Mouse (Mus musculus) liver, embryonic 12.5 days (tissue): ENCODE measurements around the gene Gphb5. TPM values are rescaled to one million over a fixed set of nuclear protein-coding genes. Genes with fewer than 3 reads are reported as not detected.
"Not testable (repeated sequence)": the region's sequence is repeated elsewhere in the genome, so short reads cannot be mapped to it uniquely, and the experiment has no call there.

Source experiments
- ATAC-seq: fragments of 200-750 bp; cut with Nextera tagmentation; 2 replicates; pipeline ENCODE4 v1.8.0; 2017; ENCODE audit warnings: moderate number of reproducible peaks, mild to moderate bottlenecking, moderate library complexity
- H3K27ac ChIP-seq: fragments of 300-500 bp; sonication (generic); 2 replicates; pipeline ENCODE4 v1.5.1; 2016; ENCODE audit warnings: mild to moderate bottlenecking
- H3K27me3 ChIP-seq: fragments of 300-500 bp; sonication (generic); replicated peaks from 2 replicates; pipeline ENCODE4 v1.6.1; 2016; ENCODE audit warnings: mild to moderate bottlenecking, moderate library complexity
- H3K36me3 ChIP-seq: fragments of 300-500 bp; sonication (generic); 2 replicates; pipeline ENCODE4 v1.6.1; 2016; ENCODE audit warnings: mild to moderate bottlenecking, moderate library complexity
- H3K4me1 ChIP-seq: fragments of 300-500 bp; sonication (generic); 2 replicates; pipeline ENCODE4 v1.6.1; 2016
- H3K4me2 ChIP-seq: fragments of 300-500 bp; sonication (generic); 2 replicates; pipeline ENCODE4 v1.6.1; 2016; ENCODE audit warnings: mild to moderate bottlenecking, moderate library complexity
- H3K4me3 ChIP-seq: fragments of 300-500 bp; sonication (generic); 2 replicates; pipeline ENCODE4 v1.5.1; 2016; ENCODE audit warnings: mild to moderate bottlenecking, moderate library complexity
- H3K9ac ChIP-seq: fragments of 300-500 bp; sonication (generic); 2 replicates; pipeline ENCODE4 v1.6.1; 2016; ENCODE audit warnings: mild to moderate bottlenecking, moderate library complexity
- H3K9me3 ChIP-seq: fragments of 300-500 bp; sonication (generic); replicated peaks from 2 replicates; pipeline ENCODE4 v1.6.1; 2016; ENCODE audit warnings: mild to moderate bottlenecking, moderate library complexity
- WGBS: fragments of 180-500 bp; shearing (Covaris S2); methylation state at CpG from one replicate; pipeline ENCODE4 v1.1.7; 2016; ENCODE audit not compliant: insufficient replicate concordance; 5-methylcytosine and 5-hydroxymethylcytosine counted together
- polyA plus RNA-seq: library from polyadenylated mRNA; unstranded; fragments of >200 nt; fragmentation: Nextera tagmentation; extraction: Ambion mirVana; gene quantifications from 2 replicates; pipeline ENCODE4 v1.2.1, GENCODE M21; 2016

The Gphb5 gene
- polyA plus RNA-seq, 1 experiment from 2014 or later = not detected

GRCm38 (mm10) chr12:75432400-75432799 lies 15.8 kb upstream of the Gphb5 start:
- not testable (repeated sequence) for H3K27me3 ChIP-seq, H3K27ac ChIP-seq, H3K4me3 ChIP-seq, H3K4me2 ChIP-seq, H3K9ac ChIP-seq, H3K4me1 ChIP-seq, H3K36me3 ChIP-seq, H3K9me3 ChIP-seq, ATAC-seq
- 72% methylated on average over 6 of the region's 6 CpGs for WGBS

GRCm38 (mm10) chr12:75429685-75430396 lies 13.3 kb upstream of the Gphb5 start:
- 60% methylated on average over 1 of the region's 1 CpGs for WGBS
- H3K9me3 ChIP-seq = no peaks in the 10 kb centered on the region
- no peak overlapping the region for H3K27ac ChIP-seq
- no peaks in the 10 kb centered on the region for H3K36me3 ChIP-seq
- peaks cover 6% of the 10 kb centered on the region; the same call in 1 of the 2 replicates for H3K4me1 ChIP-seq
- peaks cover 3% of the 10 kb centered on the region; the same call in 1 of the 2 replicates for H3K27me3 ChIP-seq
- H3K4me2 ChIP-seq = no peak overlapping the region
- H3K9ac ChIP-seq = no peak overlapping the region
- ATAC-seq = peak; percentile 60; the same call in 1 of the 2 replicates
- H3K4me3 ChIP-seq = no peak overlapping the region

GRCm38 (mm10) chr12:75428719-75429118 lies 12.1 kb upstream of the Gphb5 start:
- Histone ChIP-seq H3K4me1 (peaks cover 6% of the 10 kb centered on the region; the same call in 1 of the 2 replicates), H3K27ac (no peak overlapping the region), H3K27me3 (peaks cover 3% of the 10 kb centered on the region; the same call in 1 of the 2 replicates), H3K9ac (no peak overlapping the region), H3K9me3 (no peaks in the 10 kb centered on the region), H3K4me3 (no peak overlapping the region), H3K4me2 (no peak overlapping the region), H3K36me3 (no peaks in the 10 kb centered on the region)
- 77% methylated on average over 6 of the region's 6 CpGs for WGBS
- ATAC-seq = no peak

- no peak overlapping the region for H3K9ac ChIP-seq
- peaks cover 6% of the 10 kb centered on the region; the same call in 1 of the 2 replicates for H3K4me1 ChIP-seq
- no peak overlapping the region for H3K4me3 ChIP-seq
- no peaks in the 10 kb centered on the region for H3K9me3 ChIP-seq
- no peak overlapping the region for H3K4me2 ChIP-seq
- 66% methylated on average over 7 of the region's 7 CpGs for WGBS
- ATAC-seq = no peak
- peaks cover 3% of the 10 kb centered on the region; the same call in 1 of the 2 replicates for H3K27me3 ChIP-seq
- H3K36me3 ChIP-seq = no peaks in the 10 kb centered on the region
- no peak overlapping the region for H3K27ac ChIP-seq
Measured at GRCm38 (mm10) chr12:75425882-75426281, 9.3 kb upstream of the Gphb5 start.

GRCm38 (mm10) chr12:75424817-75425216 lies 8.2 kb upstream of the Gphb5 start:
- Histone ChIP-seq H3K9me3 (no peaks in the 10 kb centered on the region), H3K27me3 (peaks cover 3% of the 10 kb centered on the region; the same call in 1 of the 2 replicates), H3K4me2 (no peak overlapping the region), H3K4me1 (peaks cover 6% of the 10 kb centered on the region; the same call in 1 of the 2 replicates), H3K36me3 (no peaks in the 10 kb centered on the region), H3K9ac (no peak overlapping the region), H3K4me3 (no peak overlapping the region), H3K27ac (no peak overlapping the region)
- 64% methylated on average over 4 of the region's 4 CpGs for WGBS
- no peak for ATAC-seq

GRCm38 (mm10) chr12:75424359-75424758 lies 7.8 kb upstream of the Gphb5 start:
- no peak overlapping the region for H3K9ac ChIP-seq
- no peaks in the 10 kb centered on the region for H3K36me3 ChIP-seq
- 65% methylated on average over 7 of the region's 7 CpGs for WGBS
- peaks cover 2% of the 10 kb centered on the region; the same call in 1 of the 2 replicates for H3K4me1 ChIP-seq
- no peak overlapping the region for H3K4me2 ChIP-seq
- no peak overlapping the region for H3K27ac ChIP-seq
- no peak for ATAC-seq
- H3K27me3 ChIP-seq = peaks cover 3% of the 10 kb centered on the region; the same call in 1 of the 2 replicates
- H3K4me3 ChIP-seq = no peak overlapping the region
- no peaks in the 10 kb centered on the region for H3K9me3 ChIP-seq

- Histone ChIP-seq H3K4me2 (no peak overlapping the region), H3K4me3 (no peak overlapping the region), H3K27ac (no peak overlapping the region), H3K36me3 (no peaks in the 10 kb centered on the region), H3K9me3 (no peaks in the 10 kb centered on the region), H3K4me1 (no peaks in the 10 kb centered on the region), H3K9ac (no peak overlapping the region), H3K27me3 (no peaks in the 10 kb centered on the region)
- 42% methylated on average over 6 of the region's 6 CpGs for WGBS
- no peak for ATAC-seq
Measured at GRCm38 (mm10) chr12:75414991-75415390, 1.6 kb downstream of the Gphb5 start.

GRCm38 (mm10) chr12:75412964-75413363 lies 3.6 kb downstream of the Gphb5 start:
- no peak for ATAC-seq
- Histone ChIP-seq H3K4me2 (no peak overlapping the region), H3K36me3 (no peaks in the 10 kb centered on the region), H3K9ac (no peak overlapping the region), H3K4me1 (no peaks in the 10 kb centered on the region), H3K9me3 (no peaks in the 10 kb centered on the region), H3K27ac (no peak overlapping the region), H3K27me3 (no peaks in the 10 kb centered on the region), H3K4me3 (no peak overlapping the region)
- 64% methylated on average over 9 of the region's 9 CpGs for WGBS

GRCm38 (mm10) chr12:75397077-75397476 lies 19.5 kb downstream of the Gphb5 start:
- H3K36me3 ChIP-seq = no peaks in the 10 kb centered on the region
- no peak overlapping the region for H3K27ac ChIP-seq
- 59% methylated on average over 7 of the region's 7 CpGs for WGBS
- H3K27me3 ChIP-seq = no peaks in the 10 kb centered on the region
- no peak overlapping the region for H3K9ac ChIP-seq
- H3K4me1 ChIP-seq = no peaks in the 10 kb centered on the region
- ATAC-seq = no peak
- no peaks in the 10 kb centered on the region for H3K9me3 ChIP-seq
- H3K4me3 ChIP-seq = no peak overlapping the region
- no peak overlapping the region for H3K4me2 ChIP-seq

GRCm38 (mm10) chr12:75396616-75397015 lies 20.0 kb downstream of the Gphb5 start:
- Histone ChIP-seq H3K27me3 (no peaks in the 10 kb centered on the region), H3K4me2 (no peak overlapping the region), H3K4me3 (no peak overlapping the region), H3K9me3 (no peaks in the 10 kb centered on the region), H3K27ac (no peak overlapping the region), H3K4me1 (no peaks in the 10 kb centered on the region), H3K9ac (no peak overlapping the region), H3K36me3 (no peaks in the 10 kb centered on the region)
- WGBS = 75% methylated on average over 3 of the region's 3 CpGs
- ATAC-seq = no peak

GRCm38 (mm10) chr12:75394011-75394773 lies 22.4 kb downstream of the Gphb5 start:
- Histone ChIP-seq H3K4me3 (no peak overlapping the region), H3K9me3 (no peaks in the 10 kb centered on the region), H3K4me1 (no peaks in the 10 kb centered on the region), H3K9ac (no peak overlapping the region), H3K27me3 (no peaks in the 10 kb centered on the region), H3K27ac (no peak overlapping the region), H3K4me2 (no peak overlapping the region), H3K36me3 (no peaks in the 10 kb centered on the region)
- 77% methylated on average over 20 of the region's 20 CpGs for WGBS
- no peak for ATAC-seq

GRCm38 (mm10) chr12:75391526-75391925 lies 25.1 kb downstream of the Gphb5 start:
- no peak for ATAC-seq
- 68% methylated on average over 9 of the region's 9 CpGs for WGBS
- no peaks in the 10 kb centered on the region for H3K27me3 ChIP-seq
- no peak overlapping the region for H3K9ac ChIP-seq
- no peaks in the 10 kb centered on the region for H3K4me1 ChIP-seq
- no peak overlapping the region for H3K4me3 ChIP-seq
- no peak overlapping the region for H3K27ac ChIP-seq
- H3K4me2 ChIP-seq = no peak overlapping the region
- H3K9me3 ChIP-seq = no peaks in the 10 kb centered on the region
- H3K36me3 ChIP-seq = no peaks in the 10 kb centered on the region
